Mouse (Mus musculus) urinary bladder, postnatal 36 days (tissue): ENCODE results near the gene Stra6l.

Experiments
- DNase-seq, 2 experiments: peaks; one replicate each; pipeline ENCODE4 v3.0.0; 2022; ENCODE audit warnings: low spot score in 2 of 2, mixed read lengths in 1 of 2

The Stra6l gene

DNA sequence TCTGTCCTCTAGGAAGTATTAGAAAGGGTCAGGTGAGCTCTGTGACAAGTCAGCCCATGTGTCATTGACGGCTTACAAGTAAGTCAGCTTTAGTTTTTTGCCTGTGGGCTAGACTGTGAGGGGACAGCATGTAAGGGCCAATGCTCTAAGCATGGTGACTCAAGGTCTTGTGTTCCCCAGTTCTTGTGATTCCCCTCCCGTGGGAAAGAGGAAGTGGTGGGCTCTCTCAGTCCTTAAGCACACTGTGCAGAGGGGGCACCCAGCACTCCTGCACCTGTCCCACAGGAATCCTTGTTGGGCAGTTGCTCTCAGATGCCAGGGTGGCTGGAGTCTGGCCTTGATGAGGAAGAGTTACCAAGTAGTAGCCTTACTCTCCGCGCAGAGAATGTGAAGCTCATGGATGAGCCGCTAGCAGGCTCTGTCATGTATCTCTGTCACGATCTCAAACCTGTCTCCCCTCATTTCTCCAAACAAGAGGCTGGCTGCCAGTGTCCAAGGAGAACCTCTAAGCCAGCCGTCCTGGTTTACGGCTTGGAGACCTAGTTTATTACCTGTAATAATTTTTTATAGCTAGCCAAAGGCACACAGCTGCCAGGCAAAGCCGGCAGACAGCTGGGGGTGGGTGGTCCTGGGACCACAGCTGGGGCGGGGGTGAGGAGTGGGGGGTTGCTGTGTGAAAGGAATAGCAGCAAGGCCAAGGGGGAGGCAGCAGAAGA lies at the start of gene Stra6l:
Gene Stra6l (plus strand): TSS at position 556 of the 716 bp plus-strand sequence.
- DNase-seq, result no peak

DNA sequence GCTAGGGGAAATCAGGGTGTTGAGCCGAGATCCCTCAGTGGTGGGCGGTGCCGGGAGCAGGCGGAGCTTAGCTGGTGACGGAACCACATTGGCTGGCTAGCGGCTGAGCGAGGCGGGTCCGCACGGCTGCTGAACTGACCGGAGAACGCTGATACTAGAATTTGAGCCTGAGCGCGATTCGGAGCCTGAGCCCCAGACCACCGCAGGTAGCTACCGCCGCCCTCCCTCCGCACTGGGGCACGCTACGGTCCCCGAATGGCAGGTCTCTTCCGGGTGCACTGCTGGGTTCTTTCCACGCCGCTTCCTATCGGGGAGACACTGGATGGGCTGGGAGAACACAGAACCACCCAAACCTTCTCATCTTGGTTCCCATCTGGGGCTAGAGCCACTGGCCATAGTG lies 49.5 kb upstream of the Stra6l start, which contains the start of gene Aldh1b1:
Gene Aldh1b1 (plus strand): TSS at position 59 of the 400 bp plus-strand sequence.
- DNase-seq, result peak; percentile 63 to 78

DNA sequence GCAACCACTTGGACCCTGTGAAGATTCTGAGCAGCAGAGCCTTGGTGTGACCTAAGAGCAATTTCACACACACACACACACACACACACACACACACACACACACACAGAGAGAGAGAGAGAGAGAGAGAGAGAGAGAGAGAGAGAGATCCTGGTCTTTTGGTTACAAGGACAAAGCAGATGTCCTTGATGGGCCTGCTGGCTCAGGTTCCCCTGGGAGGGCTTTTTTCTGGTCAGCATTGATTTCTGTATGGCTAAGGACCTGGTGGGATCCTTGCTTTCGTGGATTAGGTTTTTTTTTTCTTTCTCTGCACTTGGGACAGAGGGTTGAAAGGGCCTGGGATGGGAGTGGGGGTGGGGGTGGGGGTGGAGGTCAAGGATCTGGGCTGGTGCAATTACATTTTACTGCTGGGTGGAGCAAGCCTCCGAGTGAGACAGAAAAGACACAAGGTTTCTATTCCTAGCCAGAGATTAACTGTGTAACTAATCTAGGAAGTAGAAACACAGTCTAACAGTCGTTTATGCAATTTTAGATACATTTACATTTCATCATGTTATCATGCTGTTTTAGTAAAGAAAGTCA lies 48.4 kb upstream of the Stra6l start:
- DNase-seq, result no peak

DNA sequence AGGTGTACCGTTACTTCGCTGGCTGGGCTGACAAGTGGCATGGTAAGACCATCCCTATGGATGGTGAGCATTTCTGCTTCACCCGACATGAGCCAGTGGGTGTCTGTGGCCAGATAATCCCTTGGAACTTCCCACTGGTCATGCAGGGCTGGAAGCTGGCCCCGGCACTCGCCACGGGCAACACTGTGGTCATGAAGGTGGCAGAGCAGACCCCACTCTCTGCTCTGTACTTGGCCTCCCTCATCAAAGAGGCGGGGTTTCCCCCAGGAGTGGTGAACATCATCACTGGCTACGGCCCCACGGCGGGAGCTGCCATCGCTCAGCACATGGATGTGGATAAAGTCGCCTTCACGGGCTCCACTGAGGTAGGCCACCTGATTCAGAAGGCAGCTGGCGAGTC lies 45.6 kb upstream of the Stra6l start:
- no peak for DNase-seq

DNA sequence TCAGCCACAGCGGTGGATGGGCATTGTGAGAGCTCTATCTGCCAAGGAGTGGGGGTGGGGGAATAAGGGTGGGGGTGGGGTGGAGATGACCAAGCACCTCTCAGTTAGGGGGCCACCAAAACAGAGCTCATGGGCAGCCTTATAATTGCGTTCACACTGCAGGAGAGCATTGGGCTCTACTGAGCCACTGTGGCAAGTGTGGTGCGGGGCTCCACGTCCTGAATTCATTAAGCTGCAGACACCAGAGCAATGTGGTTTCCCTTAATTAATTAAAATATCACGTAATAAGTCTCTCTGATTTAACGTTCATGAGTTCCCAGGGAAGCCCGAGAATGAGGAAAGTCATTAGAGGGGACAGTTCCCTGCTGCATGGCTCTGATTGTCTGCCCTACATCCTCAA lies 40.4 kb upstream of the Stra6l start:
- DNase-seq, result no peak

DNA sequence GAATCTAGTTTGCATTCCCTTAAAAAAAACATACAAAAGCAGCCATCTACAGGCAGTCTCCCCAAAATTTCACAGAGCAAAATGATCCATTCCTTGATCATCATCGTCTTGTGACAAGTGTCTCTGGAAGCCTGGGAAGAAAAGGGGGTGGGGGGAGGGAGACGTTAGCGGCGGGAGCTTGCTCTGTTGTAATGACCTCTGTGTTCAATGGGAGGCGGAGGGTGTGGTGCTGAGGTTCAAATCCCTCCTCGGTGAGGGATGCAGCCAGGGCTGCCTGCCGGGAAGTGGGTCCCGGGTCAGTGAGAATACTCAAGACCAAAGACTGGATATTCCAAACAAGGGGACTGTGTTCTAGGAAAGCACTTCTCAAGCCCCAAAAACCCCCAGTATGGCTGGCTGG lies 37.2 kb upstream of the Stra6l start:
- DNase-seq, result no peak

DNA sequence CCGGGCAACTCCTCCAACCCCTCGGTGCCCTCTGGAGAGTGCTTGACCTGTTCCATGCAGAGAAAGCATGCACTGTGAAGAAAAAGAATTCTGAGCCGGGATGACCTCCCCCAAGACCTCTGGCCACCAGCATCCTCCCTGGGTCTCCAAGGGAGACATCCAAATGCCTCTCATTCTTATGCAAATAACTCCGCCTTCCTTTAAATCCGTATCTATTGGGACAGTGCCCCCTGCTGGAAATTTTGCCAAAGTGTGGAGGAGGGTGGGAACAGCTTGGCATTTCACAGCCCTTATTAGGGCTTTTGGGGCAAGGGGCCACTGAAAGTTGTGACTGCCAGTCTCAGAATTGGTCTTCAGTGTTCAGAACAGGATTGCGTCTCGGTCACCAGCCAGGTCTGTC lies 32.9 kb upstream of the Stra6l start:
- peak; percentile 24 to 28 for DNase-seq

DNA sequence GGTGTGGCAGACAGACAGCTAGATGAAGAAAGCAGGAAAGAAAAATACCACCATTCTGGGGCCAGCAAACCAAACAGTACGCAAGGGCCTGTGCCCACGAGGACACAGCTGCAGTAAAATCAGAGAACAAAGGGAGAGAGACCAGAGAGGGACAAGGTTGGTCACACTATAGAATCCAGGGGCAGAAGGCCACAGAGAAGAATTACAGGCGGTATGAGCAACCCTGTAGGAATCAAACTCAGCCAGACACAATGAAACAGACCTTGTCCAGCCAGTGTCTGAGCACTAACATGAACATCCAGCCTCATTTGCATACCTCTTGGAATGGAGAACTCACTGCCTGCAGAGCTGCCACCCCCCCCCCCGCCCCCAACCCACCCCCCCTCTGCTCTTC lies 29.7 kb upstream of the Stra6l start:
- DNase-seq, result no peak

DNA sequence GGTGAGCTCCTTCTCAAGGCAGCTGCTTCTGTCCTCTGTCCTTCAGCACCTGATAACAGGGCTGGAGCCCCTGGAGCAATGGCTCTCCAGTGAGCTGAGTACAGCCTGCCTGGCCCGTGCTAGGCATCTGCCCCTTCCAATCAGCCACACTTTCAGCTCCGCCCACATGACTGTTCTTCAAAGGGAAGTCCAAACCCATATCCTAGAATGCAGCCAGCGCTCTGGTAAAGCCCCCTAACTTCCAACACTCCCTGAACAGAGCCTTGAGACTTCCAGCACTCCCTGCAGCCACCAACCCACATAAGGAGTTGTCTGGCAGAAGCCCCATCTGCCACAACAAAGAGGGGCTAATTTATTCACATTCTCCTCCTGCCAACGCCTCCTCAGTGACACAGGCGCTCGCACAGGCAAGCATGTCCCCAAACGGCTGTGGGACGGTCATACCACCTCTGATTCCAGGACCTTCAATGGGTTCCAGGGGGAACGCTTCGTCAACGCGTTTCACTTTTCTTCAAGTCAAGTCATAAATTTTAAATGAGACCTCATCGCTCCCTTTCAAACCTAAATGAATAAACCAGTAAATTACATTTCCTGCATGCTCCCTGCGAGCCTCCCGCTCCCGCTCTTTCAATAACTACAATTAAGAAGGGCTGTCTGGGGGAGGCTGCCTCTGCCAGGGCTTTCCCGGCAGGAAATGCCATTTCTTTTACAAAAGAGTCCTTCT lies 29.1 kb upstream of the Stra6l start:
- DNase-seq, result no peak

DNA sequence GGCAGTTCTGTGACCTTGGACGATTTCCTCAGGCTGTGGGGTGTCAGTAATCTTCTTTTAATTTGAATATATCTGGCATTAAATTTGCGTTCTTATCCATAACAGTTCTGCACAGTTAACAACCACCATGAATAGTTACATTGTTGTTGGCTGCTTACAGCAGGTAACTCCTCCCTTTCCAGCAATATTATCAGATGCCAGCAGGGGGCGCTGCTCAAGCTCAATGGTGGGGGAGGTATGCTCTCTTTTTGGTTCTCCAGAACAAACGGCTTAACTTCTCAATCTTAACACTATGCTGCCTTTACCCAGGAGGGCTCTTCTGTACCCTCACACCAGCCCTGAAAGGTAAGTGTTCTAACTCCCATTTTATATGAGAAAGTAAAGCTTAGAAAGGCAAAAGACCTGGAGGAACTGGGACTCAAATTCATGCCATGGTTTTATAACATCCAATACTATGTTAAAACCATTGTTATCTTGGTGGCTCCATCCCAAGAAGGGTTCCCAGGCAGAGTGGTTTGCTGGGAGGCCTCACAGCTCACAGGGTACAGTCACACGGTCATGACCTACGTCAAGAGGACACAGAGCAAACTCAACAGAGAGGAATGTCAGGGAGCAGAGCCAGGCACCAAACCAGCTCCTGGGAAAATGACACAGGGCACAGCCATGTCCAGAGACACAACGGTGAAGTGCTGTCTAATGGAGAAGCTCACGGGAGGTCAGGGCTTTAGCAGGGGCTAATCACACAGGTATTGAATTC lies 28.2 kb upstream of the Stra6l start:
- peak; percentile 27 to 29 for DNase-seq

DNA sequence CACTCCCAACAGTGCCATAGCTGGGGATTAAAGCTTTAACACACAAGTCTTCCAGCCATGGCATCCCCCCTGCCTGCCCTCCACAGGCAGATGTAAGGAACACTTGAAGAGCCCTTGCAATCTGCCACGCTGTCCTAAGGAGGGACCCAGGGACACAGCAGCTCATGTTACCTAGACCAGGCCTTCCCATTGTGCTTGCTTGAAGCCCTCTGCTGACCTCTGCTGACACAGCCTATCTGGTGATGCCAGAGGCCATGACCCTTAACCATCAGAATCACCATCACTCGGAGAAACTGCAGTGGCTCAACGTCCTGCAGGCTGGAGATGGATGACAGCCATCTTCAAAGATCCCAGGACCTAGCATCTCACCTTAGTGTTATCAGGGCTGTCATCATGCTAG lies 26.5 kb upstream of the Stra6l start:
- DNase-seq, result no peak

DNA sequence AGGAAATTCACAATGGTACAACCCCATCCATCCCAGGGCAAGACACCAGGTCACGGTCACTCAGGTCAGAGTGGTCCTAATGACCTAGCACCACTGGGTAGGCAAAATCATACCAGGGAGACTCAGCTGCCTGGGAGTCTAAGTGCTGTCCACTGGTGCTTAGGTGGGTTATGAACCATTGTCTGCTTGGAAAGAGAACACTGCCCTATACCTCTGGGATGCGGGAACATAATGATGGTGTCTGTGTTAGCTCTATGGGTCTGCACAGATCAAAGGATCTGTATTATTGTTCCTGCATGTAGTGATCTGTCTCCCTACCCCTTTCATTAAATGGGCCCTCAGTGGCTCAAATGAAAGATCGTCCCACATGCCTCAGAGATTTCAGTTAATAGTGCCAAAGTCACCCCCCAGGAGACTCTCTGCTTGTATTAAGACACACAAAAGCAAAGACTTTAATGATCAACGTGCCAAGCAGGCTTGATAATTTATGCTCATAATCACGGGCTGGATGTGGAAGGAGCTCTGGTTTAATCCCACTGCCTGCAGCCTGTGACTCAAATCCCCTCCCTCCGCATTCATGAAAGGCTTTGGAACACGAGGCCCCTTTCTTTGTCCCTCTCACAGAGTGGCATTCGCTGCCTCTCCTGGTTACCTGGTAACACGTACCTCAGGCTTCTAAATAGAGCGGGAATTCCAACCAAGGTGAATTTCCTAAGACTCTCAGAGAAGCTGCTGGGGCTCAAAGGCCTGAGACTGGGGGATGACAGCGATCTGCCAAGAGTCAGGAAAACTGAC lies 25.5 kb upstream of the Stra6l start:
- DNase-seq, result no peak

DNA sequence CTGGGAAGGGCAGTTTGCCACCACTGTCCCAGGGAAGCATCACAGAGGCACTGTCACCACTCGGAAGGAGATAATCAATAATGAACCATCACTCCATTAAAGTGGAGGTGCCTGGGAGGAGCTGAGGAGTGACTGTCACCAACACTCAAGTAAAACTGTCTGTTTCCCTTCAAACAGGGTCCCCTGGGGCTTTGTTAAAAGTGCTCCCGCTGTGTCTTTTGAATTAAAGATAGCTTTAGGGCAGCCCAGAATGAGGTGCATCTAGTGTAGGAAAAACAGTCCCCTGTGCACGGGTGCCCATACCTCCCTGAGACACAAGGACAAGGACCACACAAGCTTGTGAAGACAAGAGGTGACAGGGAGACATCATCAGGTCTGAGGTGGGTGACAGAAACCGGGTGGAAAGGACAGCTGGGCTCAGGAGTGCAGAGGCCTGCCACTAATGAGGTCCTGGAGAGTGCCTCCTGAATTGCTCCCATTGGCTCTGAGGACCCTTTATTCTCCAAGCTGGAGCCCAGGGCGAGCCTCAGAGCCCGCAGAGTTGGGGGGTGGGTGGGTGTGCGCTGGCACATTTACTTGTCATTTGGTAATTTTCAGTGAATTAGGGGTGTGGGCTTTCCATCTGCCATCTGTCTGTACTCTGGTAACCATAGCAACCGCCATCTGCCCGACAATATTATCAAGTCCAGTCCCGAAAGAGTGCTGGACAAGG lies 24.3 kb upstream of the Stra6l start:
- DNase-seq, result no peak

DNA sequence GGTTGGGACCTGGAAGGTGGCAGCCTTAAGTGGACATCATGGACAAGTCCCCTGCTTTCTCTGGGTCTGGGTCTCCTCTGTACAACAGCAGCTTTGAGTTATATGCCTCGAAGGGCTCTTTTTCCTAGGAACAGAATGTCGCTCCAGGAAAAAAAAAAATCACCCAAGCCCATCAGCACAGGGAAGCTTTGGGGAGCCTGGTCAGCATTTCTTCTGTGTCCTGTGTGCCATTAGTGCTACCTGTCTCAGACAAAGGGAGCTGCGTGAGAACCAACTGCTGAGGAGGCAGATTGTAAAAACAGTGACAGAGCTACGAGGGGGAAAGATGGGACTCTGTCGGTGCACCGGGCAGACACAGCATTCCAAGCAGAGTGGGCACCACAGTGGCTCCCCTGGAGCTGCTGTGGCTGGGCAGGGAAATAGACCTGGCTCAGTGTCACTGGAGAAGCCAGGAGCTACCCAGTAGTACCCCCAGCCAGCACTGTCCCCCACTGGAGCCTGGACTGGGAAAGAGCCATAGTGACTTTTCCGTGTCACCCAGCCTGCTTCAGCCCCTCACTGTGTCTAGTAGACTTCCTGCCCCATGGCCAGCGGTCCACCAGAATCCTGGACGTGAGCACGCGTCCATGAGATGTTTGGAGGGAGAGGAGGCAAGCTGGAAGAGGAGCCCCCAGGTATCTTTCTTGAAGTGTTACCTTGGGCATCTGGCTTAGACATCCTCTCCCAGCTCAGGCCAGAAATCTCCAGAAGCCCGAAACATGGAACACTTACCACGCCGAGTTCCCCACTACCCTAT lies 23.5 kb upstream of the Stra6l start:
- no peak for DNase-seq

DNA sequence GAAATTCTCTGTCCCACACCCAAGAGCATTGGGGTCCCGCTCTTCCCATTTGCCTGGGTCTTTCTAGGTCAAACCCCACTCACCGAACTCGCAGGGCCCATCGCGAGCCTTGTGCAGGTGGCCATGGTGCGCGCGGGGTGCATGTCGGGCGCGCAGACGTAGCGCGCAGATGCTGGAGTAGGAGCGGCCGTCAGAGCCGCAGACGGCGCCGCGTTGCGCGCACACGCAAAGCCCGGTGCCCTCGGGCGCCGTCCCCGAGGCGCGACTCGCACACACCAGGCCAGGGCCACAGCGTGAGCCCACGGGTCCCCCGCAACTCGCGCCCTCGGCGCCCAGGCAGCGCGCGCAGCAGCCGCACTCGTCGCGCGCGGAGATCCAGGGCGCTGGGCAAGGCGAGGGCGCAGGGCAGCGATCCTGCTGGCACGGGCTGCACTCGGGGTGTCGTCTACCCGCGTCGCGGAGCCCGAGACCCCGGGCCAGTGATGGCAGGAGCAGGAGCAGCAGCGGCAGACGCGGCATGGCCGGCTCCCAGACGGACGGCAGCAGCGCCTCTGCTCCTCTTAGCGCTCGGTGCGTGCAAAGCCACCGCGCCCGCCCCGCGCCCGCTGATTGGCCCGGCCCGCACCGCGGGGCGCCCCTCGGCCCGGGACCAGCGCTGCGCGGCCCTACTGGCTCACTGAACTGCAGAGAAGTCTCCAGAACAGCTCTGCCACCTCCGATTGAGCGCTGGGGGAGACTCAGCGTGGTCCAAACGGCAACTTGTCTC lies 22.0 kb upstream of the Stra6l start, which contains the start of gene Igfbpl1:
Gene Igfbpl1 (minus strand): TSS at position 649 of the 766 bp plus-strand sequence.
- no peak for DNase-seq

DNA sequence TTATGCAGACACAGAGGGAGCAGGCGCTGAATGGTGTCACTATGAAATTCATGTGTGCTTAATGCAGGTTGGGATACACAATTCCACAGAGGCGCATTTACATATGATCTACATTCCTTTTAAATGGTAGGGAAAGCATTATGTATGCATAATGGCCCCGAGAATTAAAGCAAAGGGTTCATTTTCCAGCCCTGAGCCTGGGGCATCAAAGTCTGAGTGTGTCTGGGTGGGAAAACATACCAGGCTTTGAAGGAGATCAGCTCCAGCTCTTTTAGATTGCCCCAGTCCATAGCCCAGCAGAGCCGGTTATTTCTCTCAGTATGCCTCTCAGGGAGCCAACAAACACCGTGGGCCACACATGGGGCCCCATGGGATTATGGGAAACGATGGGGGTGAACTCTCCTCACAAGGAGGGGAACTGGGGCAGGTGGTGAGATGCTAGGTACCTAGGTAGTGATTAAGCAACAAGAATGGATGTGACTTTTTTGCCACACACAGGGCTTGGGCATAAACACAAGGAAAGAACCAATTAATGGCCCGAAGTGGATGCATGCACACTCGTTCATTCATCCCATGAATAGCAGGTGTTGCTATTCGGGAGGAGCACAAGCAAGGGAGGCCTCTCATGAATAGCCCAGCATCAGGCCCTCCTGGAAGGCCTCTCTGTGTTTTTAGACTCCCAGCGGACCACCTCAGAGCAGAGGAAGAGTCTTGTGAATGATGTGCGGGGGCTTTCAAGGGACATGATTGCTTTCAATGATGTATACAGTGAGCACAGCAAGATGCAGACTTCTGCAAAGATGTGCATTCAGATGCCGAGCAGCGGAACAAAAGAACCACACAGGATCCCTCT lies 18.3 kb upstream of the Stra6l start:
- no peak for DNase-seq

DNA sequence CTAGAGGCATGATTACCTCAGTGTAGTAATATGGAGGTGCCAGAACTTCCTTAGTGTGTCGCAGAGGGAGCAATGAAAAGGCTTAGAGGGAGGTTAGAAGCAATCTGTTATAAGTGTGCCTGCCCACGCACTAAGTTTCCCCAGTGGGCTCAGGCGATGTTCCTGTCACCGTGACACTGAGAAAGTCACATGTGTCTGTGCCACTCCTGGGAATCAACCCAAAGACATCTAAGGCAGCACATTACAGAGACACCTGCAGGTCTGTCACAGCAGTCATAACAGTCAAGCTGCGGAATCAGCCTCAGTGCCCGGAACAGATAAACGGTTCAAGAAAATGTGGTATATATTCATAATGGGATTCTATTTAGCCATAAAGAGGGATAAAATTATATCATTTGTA lies 16.5 kb upstream of the Stra6l start:
- DNase-seq, result no peak

DNA sequence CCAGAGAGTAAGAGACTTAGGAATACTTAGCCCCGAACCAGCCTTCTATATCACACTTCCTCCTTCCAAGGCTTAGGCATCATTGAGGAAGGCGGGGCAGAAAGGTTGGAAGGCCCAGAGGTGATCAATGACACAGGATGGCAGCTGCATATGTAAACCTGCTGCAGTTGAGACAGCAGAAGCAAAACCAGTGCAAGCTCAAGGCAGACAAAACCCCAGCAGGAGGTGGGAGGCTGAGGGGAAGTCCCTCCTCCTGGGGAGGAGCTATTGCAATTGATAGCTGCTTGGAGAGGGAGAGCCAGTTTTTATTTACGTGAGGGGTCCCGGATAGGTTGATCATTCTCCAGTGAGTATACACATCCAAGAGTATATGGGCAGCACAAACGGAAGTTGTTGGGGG lies 15.0 kb upstream of the Stra6l start:
- no peak for DNase-seq
